Mouse (Mus musculus) small intestine, adult 2 months (tissue): Measurements from ENCODE around the gene Snx19.

Experiments
- CTCF ChIP-seq: fragments of 200-500 bp; IDR thresholded peaks from 2 replicates; pipeline ENCODE4 v1.5.1; 2012; ENCODE audit warnings: low read depth, mild to moderate bottlenecking, control low read depth, inconsistent platforms, low read length, moderate library complexity, mixed read lengths; ENCODE audit not compliant: insufficient replicate concordance, insufficient read length; ENCODE audit errors: extremely low read depth
- POLR2A ChIP-seq: fragments of 200-500 bp; IDR thresholded peaks from 2 replicates; pipeline ENCODE4 v1.6.1; 2012; ENCODE audit warnings: low read depth, mild to moderate bottlenecking, control low read depth, inconsistent platforms, low read length, moderate library complexity

DNA sequence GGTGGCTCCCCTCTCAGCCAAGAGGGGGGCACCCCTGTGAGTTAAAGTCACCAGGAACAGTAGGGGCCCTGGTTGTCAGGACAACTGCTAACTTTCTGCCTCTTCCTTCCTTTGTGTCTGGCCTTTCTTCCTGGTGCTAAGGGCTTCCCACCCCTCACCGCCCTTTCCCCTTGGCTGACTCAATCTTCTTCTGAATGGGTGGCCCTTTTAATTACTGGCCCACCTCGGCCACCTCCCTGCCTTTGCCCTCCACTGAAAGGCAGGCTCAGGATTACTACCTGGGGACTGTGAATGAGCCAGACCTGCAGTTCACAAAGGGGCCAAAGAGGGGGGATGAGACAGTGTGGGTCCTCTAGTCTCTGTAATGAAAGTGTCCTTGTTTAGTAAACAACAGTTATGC is 23.0 kb downstream of the Snx19 start:
- TF ChIP-seq CTCF (no peak), POLR2A (no peak)
